Mouse (Mus musculus) large intestine, adult 2 months (tissue): Measurements from ENCODE around the gene Kctd14. TPM values are rescaled to one million over a fixed set of nuclear protein-coding genes. Genes with fewer than 3 reads are reported as not detected.

ENCODE experiments used
- polyA plus RNA-seq: library from polyadenylated mRNA; depleted of rRNA; stranded (reverse); fragments of >200 nt; gene quantifications from 2 replicates; pipeline ENCODE4 v1.2.3, GENCODE M21; 2012; rRNA removed

The Kctd14 gene
- polyA plus RNA-seq, 1 experiment, result 5.0 TPM

Other genes starting within 250 kb of the Kctd14 start
- 2.7 and 5.1 TPM in 2 replicates for gene Usp35, start 119.3 kb upstream of the Kctd14 start, polyA plus RNA-seq
- gene Kctd21, start 119.0 kb upstream of the Kctd14 start, polyA plus RNA-seq, result 3.7 and 7.0 TPM in 2 replicates
- gene Alg8, start 79.7 kb upstream of the Kctd14 start, polyA plus RNA-seq, result 20.4 and 21.6 TPM in 2 replicates
- 114 and 126 TPM in 2 replicates for gene Ndufc2, start 51.3 kb upstream of the Kctd14 start, polyA plus RNA-seq
- 18.1 and 32.2 TPM in 2 replicates for gene Thrsp, start 33.6 kb upstream of the Kctd14 start, polyA plus RNA-seq
- gene Ints4, start 29.6 kb downstream of the Kctd14 start, polyA plus RNA-seq, result 66.1 and 72.6 TPM in 2 replicates
- 60.3 and 78.1 TPM in 2 replicates for gene Aamdc, start 128.2 kb downstream of the Kctd14 start, polyA plus RNA-seq
- gene Rsf1, start 128.6 kb downstream of the Kctd14 start, polyA plus RNA-seq, result 1.5 and 2.6 TPM in 2 replicates
- gene Clns1a, start 245.3 kb downstream of the Kctd14 start, polyA plus RNA-seq, result 26.6 and 27.2 TPM in 2 replicates